Mouse (Mus musculus) small intestine, adult 2 months (tissue): ENCODE data around the gene Sipa1l2.

Source experiments
- CTCF ChIP-seq: fragments of 200-500 bp; IDR thresholded peaks from 2 replicates; pipeline ENCODE4 v1.5.1; 2012; ENCODE audit warnings: low read depth, mild to moderate bottlenecking, control low read depth, inconsistent platforms, low read length, moderate library complexity, mixed read lengths; ENCODE audit not compliant: insufficient replicate concordance, insufficient read length; ENCODE audit errors: extremely low read depth
- POLR2A ChIP-seq: fragments of 200-500 bp; IDR thresholded peaks from 2 replicates; pipeline ENCODE4 v1.6.1; 2012; ENCODE audit warnings: low read depth, mild to moderate bottlenecking, control low read depth, inconsistent platforms, low read length, moderate library complexity

- TF ChIP-seq CTCF (no peak), POLR2A (no peak)
Observed at GRCm38 (mm10) chr8:125576127-125576526, 6.5 kb upstream of the Sipa1l2 start.
